Mouse (Mus musculus) small intestine, adult 2 months (tissue): ENCODE measurements around the gene Gpr176.

Experiments
- CTCF ChIP-seq: fragments of 200-500 bp; IDR thresholded peaks from 2 replicates; pipeline ENCODE4 v1.5.1; 2012; ENCODE audit warnings: low read depth, mild to moderate bottlenecking, control low read depth, inconsistent platforms, low read length, moderate library complexity, mixed read lengths; ENCODE audit not compliant: insufficient replicate concordance, insufficient read length; ENCODE audit errors: extremely low read depth
- POLR2A ChIP-seq: fragments of 200-500 bp; IDR thresholded peaks from 2 replicates; pipeline ENCODE4 v1.6.1; 2012; ENCODE audit warnings: low read depth, mild to moderate bottlenecking, control low read depth, inconsistent platforms, low read length, moderate library complexity

DNA sequence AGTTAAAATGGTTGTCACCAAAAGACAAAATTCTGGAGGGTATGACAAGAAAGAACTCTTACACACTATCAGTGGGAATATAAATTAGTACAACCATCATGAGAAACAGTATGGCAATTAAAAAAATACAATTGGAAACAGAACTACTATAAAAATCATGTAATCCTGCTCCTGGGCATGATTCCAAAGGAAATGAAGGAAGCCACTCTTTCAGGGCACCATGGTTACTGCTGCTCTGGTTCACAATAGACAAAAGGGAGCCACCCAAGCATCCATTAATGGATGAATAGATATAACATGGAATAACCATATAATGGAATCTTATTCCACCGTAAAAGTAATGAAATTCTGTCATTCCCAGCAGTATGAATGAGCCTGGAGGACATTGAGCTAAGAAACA lies 6.5 kb upstream of the Gpr176 start:
- TF ChIP-seq POLR2A: no peak
- TF ChIP-seq CTCF: no peak
